Comparison of ENCODE assay signal across 8 mouse cellular contexts in genomic region chr9:63603849-63604248, GRCm38 (mm10). TPM values are rescaled to one million over a fixed set of nuclear protein-coding genes. Genes with fewer than 3 reads are reported as not detected.
A peak's percentile ranks its signal among the peaks of the same experiment; 100 is the strongest.
DNase-seq lines count a peak whose midpoint lies in the region; ATAC-seq and TF ChIP-seq lines count a peak whose summit lies in the region.

No protein-coding gene starts in this region.

- no peaks in the 10 kb centered on the region for H3K36me3 ChIP-seq in lung, postnatal 0 days (ENCODE audit: insufficient read depth, low read length)
- H3K36me3 ChIP-seq in intestine, embryonic 15.5 days: no peaks in the 10 kb centered on the region
- no peaks in the 10 kb centered on the region for H3K36me3 ChIP-seq in macrophage (ENCODE audit: inconsistent target)

- peaks cover 63% of the 10 kb centered on the region for H3K79me2 ChIP-seq in macrophage (ENCODE audit: inconsistent target)

- no peaks in the 10 kb centered on the region for H3K27me3 ChIP-seq in lung, postnatal 0 days (replicated peaks; ENCODE audit: insufficient read depth, low read length)
- no peaks in the 10 kb centered on the region for H3K27me3 ChIP-seq in intestine, embryonic 15.5 days (replicated peaks)

- no peaks in the 10 kb centered on the region for H3K9me3 ChIP-seq in lung, postnatal 0 days (ENCODE audit: low read length)
- no peaks in the 10 kb centered on the region for H3K9me3 ChIP-seq in intestine, embryonic 15.5 days

- WGBS in lung, postnatal 0 days: 51% methylated on average over 6 of the region's 6 CpGs
- 56% methylated on average over 6 of the region's 6 CpGs for WGBS in intestine, embryonic 15.5 days
- 54% methylated on average over 5 of the region's 6 CpGs for WGBS in macrophage (ENCODE audit: missing documents)

- no peak for TF ChIP-seq CTCF in lung, postnatal 0 days (IDR thresholded peaks at IDR 0.05)

- 0 out of 2 replicates have a peak, but pooled peaks cover 3% of the 10 kb centered on the region for H3K4me1 ChIP-seq in lung, postnatal 0 days (ENCODE audit: insufficient read depth, low read depth, low read length)
- peaks cover 12% of the 10 kb centered on the region for H3K4me1 ChIP-seq in intestine, embryonic 15.5 days (replicated peaks)

- no peak for ATAC-seq in lung, postnatal 0 days
- peak; percentile 28; the same call in 1 of the 2 replicates for ATAC-seq in intestine, embryonic 15.5 days

- no peak overlapping the region for H3K9ac ChIP-seq in lung, postnatal 0 days (replicated peaks; ENCODE audit: low read depth)
- H3K9ac ChIP-seq in intestine, embryonic 15.5 days: no peak overlapping the region

- TF ChIP-seq EP300 in lung, postnatal 0 days (IDR thresholded peaks at IDR 0.05): no peak

- no peak overlapping the region for H3K27ac ChIP-seq in lung, postnatal 0 days (ENCODE audit: low read length)
- H3K27ac ChIP-seq in intestine, embryonic 15.5 days: no peak overlapping the region
- peak overlapping the region; percentile 65 for H3K27ac ChIP-seq in macrophage

- H3K4me3 ChIP-seq in lung, postnatal 0 days (ENCODE audit: low read depth, low read length): no peak overlapping the region
- H3K4me3 ChIP-seq in intestine, embryonic 15.5 days (replicated peaks): 0 out of 2 replicates have a peak overlapping the region, but pooled peaks have one; percentile 87
- peak overlapping the region; percentile 83 for H3K4me3 ChIP-seq in macrophage (ENCODE audit: inconsistent target)

- no peak for DNase-seq in lung, postnatal 0 days (ENCODE audit: low spot score)
- DNase-seq in lung, postnatal 14 days: no peak
- peak; percentile 41 to 47 for DNase-seq in cerebellum, postnatal 14 days
- peak; percentile 56 for DNase-seq in thymus, postnatal 25 days
- DNase-seq in natural killer cell, adult 2 months (ENCODE audit: low spot score in 2 of 2): no peak
- DNase-seq in ovary, postnatal 10 days (ENCODE audit: low spot score): no peak

- peak overlapping the region; percentile 77; the same call in 1 of the 2 replicates for H3K4me2 ChIP-seq in lung, postnatal 0 days (replicated peaks; ENCODE audit: low read depth, low read length)
- peak overlapping the region; percentile 74 for H3K4me2 ChIP-seq in intestine, embryonic 15.5 days (replicated peaks)

RNA-seq across cellular contexts. Expression of gene Aagab, which starts 1.4 kb away (rescaled TPM):
- polyA plus RNA-seq in lung, postnatal 0 days (2015; fragmentation: Nextera tagmentation; extraction: Ambion mirVana): 17.0 and 20.5 TPM in 2 replicates
- polyA plus RNA-seq in intestine, embryonic 15.5 days (2015; fragmentation: Nextera tagmentation; extraction: Ambion mirVana): 27.2 and 28.2 TPM in 2 replicates
- 100 to 1,000 TPM in 14 of 26 experiments, 10 to 100 TPM in 12; 10.5 to 208 (median 110) TPM for total RNA-seq in macrophage (2018; cell fraction: chromatin; rRNA removed)
- 10 to 100 TPM; 17.3 to 54.9 (median 37.3) TPM for total RNA-seq in macrophage (2018; cell fraction: cytosol; rRNA removed)
- 100 to 1,000 TPM in 3 of 26 experiments, 10 to 100 TPM in 23; 10.7 to 122 (median 65.4) TPM for total RNA-seq in macrophage (2018; cell fraction: nucleus; rRNA removed)
- polyA plus RNA-seq in macrophage (2018): 22.5 to 45.8 TPM (median 24.3 TPM) in 3 replicates

RNA-seq across cellular contexts. Expression of gene Iqch, which starts 1.6 kb away (rescaled TPM):
- polyA plus RNA-seq in lung, postnatal 0 days (2015; fragmentation: Nextera tagmentation; extraction: Ambion mirVana): 0.06 and 0.24 TPM in 2 replicates
- polyA plus RNA-seq in intestine, embryonic 15.5 days (2015; fragmentation: Nextera tagmentation; extraction: Ambion mirVana): 0.08 and 0.14 TPM in 2 replicates
- total RNA-seq in macrophage (2018; cell fraction: chromatin; rRNA removed): under 1 TPM in 6 of 26 experiments, not detected in 20; 0.26 to 0.90 (median 0.40) TPM
- total RNA-seq in macrophage (2018; cell fraction: cytosol; rRNA removed): under 1 TPM in 5 of 26 experiments, not detected in 21; 0.03 to 0.09 (median 0.06) TPM
- total RNA-seq in macrophage (2018; cell fraction: nucleus; rRNA removed): under 1 TPM in 7 of 26 experiments, not detected in 19; 0.16 to 0.39 (median 0.22) TPM
- not detected in 3 replicates for polyA plus RNA-seq in macrophage (2018)

Comparison
In these comparisons a context has a peak if more than half of its experiments do, and no peak if none do; other contexts are left out.
1. DNase-seq: peak in cerebellum, postnatal 14 days (2 of 2) and thymus, postnatal 25 days (single experiment); none in lung, postnatal 0 days (single experiment), lung, postnatal 14 days (single experiment), natural killer cell, adult 2 months (0 of 2) and ovary, postnatal 10 days (single experiment).